Mouse (Mus musculus) left cerebral cortex, postnatal 10 days (tissue): Measurements from ENCODE around the gene Hipk2. TPM values are rescaled to one million over a fixed set of nuclear protein-coding genes. Genes with fewer than 3 reads are reported as not detected.

Source experiments
- DNase-seq, 2 experiments: peaks; one replicate each; pipeline ENCODE4 v3.0.0; 2021 to 2022; ENCODE audit warnings: low spot score in 2 of 2, mixed read lengths in 1 of 2; ENCODE audit errors: extremely low spot score in 1 of 2
- intact Hi-C: fragments of 180-260 bp; cut with DNase I; formaldehyde crosslinking; loops from one replicate; pipeline ENCODE4 v1.15.1; 2025
- total RNA-seq, 2 experiments: library from RNA; stranded (reverse); gene quantifications; 2 replicates each; pipeline ENCODE4 v1.2.3; 2021

The Hipk2 gene
- 10 to 100 TPM; 44.6 to 45.9 TPM for total RNA-seq

DNA sequence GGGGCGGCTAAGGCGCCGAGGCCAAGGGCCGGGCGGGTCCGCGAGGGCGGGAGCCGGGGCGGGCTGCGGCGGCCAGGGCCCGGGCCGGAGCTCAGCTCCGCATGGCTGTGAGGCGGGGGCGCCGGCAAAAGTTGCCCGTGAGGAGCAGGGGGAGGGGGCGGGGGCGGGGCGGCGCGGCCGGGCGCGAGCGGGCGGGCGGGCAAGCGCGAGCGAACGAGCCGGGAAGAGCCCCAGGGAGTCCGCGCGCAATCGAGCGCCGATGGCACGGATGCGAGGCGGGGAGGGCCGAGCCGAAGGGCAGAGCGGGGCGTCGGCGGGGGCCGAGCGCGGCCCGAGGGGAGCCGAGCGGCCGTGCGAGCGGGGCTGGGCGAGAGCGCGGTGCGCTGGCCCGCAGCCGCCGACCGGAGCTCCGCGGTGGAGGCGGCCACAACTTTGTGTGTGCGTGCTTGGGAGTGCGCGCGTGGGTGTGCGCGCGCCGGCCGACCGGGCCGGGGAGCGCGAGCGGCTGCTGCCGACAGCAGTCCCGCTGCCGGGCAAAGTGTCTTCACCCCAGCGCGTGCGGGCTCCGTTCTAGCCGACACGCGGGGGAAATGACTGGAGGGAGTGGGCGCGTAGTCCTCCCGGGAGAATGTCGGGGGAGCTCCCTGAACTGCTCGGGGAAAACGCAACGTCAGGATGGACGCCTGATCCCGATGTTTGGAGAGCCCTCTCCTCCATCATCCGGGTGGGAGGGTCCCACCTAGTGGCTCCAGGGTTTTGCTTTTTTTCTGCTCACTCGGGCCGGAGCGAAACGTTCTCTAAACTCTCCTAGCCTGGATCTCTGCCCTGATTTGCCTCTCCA lies at the start of gene Hipk2:
Hipk2 (minus strand) TSS at position 95 of the 841 bp plus-strand sequence.
- peak; percentile 48 to 92 for DNase-seq
- intact Hi-C loops: loop anchor here (5.0 to 10.0 kb wide), 2 partner anchors 36 to 111 kb away; no protein-coding TSS in a partner anchor

DNA sequence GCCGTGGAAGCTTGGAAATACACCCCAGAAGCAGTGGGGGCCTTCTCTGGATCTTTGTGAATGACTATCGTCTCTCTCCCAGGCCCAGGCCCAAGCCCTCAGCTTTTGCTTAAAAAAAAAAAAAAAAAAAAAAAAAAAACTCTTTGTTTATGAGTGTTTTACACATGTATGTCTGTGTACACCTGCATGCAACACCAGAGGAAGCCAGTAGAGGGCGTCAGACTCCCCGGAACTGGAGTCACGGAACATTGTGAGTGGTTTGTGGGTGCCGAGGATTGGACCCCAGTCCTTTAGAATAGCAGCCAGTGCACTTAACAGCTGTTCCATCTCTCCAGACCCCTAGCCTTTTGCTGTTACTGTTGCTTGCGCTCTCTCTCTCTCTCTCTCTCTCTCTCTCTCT lies 49.8 kb upstream of the Hipk2 start:
- intact Hi-C loops: no loop called here

DNA sequence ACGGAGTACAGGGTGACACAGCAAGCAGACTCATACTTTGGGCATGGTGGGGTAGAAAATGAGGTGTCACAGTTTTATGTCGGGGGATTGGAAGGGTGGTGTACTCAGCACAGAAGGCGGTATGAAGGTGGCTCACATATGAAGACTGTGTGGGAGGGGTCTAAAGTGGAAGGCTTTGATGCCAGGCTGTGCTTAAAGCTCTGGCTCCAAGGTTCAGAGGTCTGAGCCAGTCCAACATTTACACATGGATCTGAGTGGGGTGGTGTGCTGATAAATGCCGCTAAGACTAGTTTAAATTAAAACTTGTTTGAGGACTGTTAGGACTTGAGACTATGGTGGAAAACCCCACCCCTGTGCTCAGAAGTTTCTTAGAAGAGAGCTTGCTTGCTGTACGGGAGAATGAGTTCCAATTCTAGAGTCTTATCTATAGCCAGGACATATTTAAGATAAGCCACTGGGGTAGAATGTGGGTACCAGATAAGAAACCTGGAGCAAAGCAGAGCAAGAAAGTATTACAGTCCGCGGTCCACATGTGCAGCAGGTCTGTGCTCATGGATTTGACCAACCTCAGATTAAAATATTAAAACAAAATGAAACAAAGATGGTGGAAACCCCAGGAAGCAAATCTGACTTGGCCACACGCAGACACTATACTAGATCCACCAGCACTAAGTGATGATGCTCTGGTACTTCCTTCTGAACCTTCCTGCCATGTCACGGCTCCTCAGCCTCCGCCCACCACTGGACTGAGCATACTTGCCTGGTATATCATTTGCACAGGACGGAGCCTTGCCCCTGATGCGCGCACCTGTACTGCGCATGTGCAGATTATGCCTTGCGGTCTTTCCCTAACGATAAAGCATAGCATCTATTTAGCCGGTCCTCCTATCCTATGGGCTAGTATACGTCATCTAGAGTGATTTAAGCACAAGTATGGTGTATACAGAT lies 48.2 kb upstream of the Hipk2 start:
- intact Hi-C loops: no loop called here
- no peak for DNase-seq

More for the DNA sequence above, 49.8 kb upstream of the Hipk2 start:
- DNase-seq: no peak

DNA sequence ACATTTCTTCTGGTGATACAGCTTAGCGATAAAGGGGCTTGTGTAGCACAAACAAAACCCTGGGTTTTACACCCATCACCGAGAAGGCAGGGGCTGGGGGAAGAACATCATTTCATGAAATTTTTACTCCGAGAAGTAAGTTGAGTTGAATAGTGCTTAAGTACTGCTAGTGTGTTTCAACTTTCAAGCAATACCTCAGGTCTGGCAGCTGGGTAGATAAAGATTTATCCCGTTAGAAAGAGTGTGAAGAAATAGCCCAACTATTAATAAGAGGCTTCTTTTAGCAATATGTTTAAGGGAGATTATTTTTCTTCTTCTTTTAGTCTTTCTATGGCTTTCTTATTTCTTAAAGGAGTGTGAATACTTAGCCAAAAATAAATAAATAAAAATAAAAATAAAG lies 47.5 kb upstream of the Hipk2 start:
- no peak for DNase-seq
- intact Hi-C loops: no loop called here

DNA sequence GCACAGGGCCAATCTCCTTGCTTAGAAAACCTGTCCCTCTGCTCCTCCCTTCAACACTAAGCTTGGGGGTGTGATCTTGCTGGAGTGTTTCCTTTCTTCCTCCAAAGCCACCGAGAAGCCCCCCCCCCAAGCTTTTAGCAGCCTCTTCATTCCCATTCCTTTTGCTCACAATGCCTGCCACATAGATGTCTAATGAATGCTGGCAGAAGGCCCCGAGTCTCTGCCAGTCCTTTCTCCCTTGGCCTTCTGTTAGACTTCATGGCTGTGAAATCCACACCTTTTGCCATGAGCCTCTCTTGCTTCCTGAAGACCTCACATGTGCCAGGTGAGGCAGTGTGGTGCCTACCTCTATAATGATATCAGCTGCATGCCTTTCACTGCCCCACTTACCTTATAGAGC lies 46.6 kb upstream of the Hipk2 start:
- intact Hi-C loops: no loop called here
- no peak for DNase-seq

DNA sequence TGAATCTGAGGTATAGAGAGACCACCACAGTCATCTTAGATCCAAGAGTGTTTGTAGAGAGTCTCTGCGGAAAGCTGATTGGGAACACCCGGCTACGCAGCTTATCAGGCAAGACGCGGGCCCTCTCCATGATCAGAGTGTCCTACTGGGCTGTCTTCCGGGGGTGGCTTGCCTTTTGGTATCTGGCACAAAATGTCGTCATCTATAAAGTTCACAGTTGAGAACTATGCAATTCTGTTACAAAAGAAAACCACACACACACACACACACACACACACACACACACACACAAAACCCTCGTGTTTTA lies 45.8 kb upstream of the Hipk2 start:
- DNase-seq: no peak
- intact Hi-C loops: no loop called here

DNA sequence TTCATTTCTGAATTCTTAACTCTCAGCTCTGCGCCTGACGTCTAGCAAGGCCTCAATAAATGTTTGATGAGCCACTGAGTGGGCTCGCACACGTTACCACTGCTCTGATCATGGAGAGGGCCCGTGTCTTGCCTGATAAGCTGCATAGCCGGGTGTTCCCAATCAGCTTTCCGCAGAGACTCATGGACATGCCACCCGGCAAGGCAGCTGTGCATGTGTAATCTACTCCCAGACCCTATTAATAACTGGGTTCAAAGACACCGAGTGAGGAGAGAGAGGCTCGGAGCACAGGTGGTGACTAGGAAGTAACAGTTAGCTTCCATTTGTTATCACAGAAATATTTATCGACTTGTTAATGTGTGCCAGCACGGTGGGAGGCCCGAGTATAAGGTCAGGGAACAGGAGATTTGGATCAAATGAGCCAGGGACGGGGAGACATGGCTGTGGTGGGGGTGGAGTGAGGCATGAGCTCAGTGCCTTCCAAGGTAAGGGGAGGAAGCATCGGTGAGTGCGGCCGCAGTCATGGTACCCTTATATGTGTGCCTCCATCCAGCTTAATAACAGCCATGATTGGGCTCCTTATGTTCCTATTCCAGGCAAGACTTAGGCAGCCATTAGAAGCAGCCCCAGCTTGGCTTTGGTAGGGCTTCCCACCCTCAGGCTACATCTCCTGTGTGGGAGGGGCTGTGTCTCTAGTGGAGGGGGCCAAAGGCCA lies 45.3 kb upstream of the Hipk2 start:
- intact Hi-C loops: no loop called here

DNA sequence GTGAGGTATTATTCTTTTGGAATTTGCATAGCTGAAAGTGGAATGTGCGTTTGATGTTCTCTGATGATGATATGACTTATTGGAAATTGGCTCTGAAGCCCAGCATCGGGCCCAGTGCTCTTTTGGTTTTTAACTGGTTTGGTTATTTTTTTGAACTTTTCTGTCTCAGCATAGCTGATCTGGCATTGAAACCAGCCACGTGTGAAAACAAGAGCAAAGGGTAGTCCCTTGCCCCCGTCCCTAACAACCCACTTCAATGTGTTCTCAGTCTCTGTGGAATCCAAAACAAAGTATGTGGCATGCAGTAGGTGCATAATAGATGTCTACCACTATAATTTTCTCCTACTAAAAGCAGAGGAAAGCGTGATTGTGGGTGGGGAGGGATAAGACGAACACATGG lies 44.2 kb upstream of the Hipk2 start:
- intact Hi-C loops: no loop called here
- DNase-seq: no peak

More for the DNA sequence above, 45.3 kb upstream of the Hipk2 start:
- no peak for DNase-seq

DNA sequence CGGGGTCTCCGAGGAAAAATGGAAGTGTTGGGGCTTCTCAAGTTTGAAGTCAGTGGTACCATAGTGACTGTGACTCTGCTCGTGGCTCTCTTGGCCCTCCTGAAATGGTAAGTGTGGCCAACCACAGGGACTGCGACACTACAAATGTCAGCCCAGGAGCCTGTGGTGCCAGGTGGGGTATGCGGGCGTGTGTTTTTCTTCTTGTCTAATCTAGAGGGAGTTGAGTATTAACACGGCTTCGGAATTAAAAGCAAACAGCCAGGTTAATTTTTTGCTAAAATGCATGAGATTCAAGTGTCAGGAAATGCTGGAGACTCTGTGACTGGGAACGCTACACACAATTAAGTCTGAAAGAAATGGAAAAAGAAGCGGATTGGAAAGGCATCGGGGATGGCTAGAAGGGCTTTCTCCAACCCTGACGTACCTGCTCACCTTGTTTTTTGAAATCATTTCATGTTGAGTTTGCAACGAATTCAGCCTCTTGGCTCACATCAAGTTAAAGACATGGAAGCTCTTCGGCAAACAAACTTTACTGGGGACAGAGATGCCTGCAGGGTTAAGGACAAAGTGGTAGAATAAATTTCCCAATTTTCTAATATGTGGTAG lies 43.3 kb upstream of the Hipk2 start:
- no peak for DNase-seq
- intact Hi-C loops: no loop called here

DNA sequence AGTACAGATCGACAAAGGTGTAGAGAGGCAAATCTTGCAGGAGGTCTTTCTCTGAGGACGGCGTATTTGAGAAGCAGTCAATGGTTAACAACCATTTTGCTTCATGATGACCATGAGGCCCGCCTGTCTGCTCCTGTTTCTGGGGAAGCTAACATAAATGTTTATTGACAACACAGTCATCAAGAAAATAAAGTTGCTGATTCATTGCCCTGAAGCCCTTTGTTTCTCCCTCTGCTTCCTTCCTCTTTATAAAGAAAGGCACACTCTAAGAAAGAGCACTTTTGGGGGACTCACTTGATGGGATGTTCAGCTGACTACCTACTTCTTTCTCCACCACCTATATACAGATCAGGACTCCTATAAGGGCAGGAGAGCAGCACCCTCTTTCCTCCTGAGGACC lies 42.8 kb upstream of the Hipk2 start:
- no peak for DNase-seq
- intact Hi-C loops: no loop called here

DNA sequence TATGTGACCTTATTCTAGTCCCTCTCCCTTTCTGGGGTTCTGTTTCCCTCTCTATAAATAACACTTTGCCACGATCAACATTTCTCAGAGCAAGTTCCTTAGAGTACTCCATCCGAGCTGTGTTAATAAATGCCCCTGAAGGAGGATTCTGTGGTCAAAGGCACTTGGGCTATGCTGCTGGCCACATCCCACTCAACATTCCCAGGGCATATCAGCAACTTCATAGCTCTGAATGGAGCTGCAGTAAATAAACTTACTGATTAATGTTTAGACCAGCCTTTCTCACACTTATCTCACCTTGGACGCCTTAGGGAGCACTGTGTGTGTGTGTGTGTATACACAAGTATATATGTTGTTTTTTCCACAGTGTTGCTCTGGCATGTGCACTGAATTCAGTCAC lies 41.5 kb upstream of the Hipk2 start:
- intact Hi-C loops: no loop called here
- no peak for DNase-seq

DNA sequence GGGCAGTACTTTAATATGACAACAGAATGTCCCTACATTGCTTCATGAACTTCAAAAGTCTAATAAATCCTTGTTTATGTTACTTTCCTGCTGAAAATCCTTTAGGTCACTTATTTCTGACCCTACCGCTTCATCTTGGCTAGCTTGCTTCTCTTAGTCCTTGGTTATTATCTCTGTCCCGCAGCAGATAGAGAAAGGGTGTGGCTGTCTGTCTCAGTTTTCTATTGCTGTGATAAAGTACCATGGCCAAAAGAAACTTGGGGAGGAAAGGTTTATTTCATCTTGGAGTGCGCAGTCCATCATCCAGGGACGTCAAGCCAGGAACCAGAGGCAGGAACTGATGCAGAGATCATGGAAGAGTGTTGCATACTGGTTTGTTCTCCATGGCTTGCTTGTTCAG lies 40.6 kb upstream of the Hipk2 start:
- intact Hi-C loops: no loop called here
- DNase-seq: no peak

DNA sequence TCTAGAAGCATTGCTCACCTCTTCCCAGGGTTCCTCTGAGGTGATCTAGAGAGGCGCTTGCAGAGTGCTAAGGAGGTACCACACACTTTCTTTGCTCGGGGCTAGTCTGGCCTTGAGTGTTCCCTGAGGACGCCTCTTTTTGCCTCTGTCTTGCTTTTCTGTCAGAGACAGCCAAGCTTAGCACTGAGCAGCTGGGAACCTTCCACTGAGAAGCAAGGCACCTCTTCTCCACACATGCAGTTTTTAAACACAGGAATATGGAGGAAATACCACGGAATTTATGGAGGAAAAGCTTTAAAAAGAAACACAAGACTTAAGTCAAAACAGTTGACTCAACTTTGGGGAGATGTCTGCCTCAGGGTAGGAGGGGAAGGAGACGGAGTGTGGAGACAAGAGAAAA lies 39.8 kb upstream of the Hipk2 start:
- intact Hi-C loops: no loop called here
- DNase-seq: no peak

DNA sequence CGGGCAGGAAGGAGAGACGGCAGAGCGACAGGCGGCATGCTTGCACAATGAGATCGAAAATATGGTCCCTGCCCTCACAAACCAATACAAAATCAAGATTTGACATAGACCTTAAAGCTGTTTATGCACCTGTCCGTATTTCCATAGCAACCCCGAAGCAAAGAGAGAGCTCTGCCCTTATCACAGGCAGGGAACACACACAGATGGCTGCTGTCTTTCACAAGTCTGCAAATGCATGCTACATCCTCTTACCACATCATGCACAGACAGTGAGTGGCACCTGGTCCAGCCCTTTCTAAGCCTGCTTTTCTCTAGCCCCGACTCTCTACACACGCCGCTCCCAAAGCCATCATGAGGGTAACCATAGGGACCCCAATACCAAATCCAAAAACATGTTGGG lies 38.2 kb upstream of the Hipk2 start:
- intact Hi-C loops: loop anchor here (5.0 kb wide), 2 partner anchors 37 to 177 kb away; partner anchors contain the start of genes Hipk2 and Tbxas1
- no peak for DNase-seq

DNA sequence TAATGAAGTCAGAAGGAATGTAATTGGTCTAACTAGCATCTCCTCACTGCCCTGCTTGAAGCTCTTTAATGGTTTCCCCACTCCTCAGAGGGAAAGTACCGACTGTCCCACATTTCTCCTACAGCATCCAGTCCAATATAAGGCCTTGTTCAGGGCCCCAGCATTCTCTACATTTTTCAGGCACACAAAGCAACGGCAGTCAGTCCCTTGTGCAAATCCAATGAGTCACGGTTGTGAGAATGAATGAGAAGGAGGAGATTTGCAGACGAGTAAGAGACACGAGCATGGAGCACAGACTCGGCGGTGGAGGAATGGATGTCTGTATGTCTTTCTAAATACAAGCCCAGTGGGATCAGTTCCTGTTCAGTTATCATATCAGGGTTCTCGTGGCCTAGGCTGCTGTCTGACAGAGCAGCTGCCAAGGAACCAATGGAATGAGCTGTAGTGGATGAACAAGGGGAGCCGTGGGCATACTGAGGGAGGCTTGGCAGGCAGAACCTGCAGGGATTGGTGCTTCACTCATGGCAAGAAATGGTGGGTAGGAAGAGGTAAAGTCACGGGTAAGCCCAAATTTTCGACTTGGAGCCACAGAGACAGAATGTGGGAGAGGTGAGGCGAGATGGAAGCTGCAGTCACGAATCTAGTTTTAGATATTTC lies 37.5 kb upstream of the Hipk2 start:
- intact Hi-C loops: loop anchor here (5.0 kb wide), 2 partner anchors 36 to 176 kb away; partner anchors contain the start of genes Hipk2 and Tbxas1
- DNase-seq: no peak

DNA sequence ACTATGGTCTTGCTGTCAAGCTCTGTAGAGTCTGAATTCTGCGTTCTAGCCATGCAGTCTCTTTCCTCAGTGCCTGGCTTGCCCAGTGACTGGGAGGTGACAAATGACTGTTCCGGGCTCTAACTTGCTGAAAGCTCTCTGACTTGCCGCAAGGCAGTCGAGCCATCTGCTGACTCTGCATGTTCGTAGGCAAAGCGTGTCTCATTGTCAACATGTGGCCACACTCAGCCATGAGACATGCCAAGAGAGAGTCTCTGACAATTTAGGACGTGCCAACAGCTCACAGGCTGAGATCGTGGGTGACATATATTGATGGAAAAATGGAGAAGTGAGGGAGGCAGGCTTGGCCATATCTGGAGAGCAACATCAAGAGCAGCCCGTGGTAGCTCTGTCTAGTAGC lies 36.9 kb upstream of the Hipk2 start:
- DNase-seq: no peak
- intact Hi-C loops: loop anchor here (5.0 kb wide), 2 partner anchors 36 to 176 kb away; partner anchors contain the start of genes Hipk2 and Tbxas1

DNA sequence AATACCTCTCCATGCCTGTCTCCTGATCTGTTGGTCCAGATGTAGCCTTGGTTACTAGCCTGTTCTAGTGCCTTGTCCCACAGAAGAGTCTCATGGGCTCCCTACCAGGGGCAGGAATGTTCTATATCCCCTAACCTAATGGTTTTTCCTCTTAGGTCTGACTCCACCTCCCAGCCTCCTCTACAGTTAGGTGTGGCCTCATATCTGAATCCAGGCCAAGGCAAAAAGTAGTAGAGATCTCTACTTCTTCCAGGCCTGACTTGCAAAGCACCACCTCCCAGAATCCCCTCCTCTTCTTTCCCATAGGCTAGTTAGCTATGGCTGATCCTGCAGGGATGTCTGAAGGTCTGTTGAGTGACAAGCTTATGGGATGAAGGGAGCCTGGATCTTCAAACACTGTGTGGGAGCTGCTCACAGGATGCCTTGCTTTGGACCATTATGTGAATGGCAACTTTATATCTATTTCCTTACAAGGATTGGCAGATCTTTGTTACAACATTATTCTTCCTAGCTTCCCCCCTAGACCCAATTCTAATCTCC lies 36.2 kb upstream of the Hipk2 start:
- intact Hi-C loops: loop anchor here (5.0 kb wide), 2 partner anchors 35 to 175 kb away; partner anchors contain the start of genes Hipk2 and Tbxas1

More for the DNA sequence above, 36.2 kb upstream of the Hipk2 start:
- DNase-seq: no peak
